Mouse (Mus musculus) heart, postnatal 36 days (tissue): ENCODE data around the gene A530016L24Rik. TPM values are rescaled to one million over a fixed set of nuclear protein-coding genes. Genes with fewer than 3 reads are reported as not detected.

ENCODE experiments used
- DNase-seq, 2 experiments: peaks; one replicate each; pipeline ENCODE4 v3.0.0; 2021 to 2022
- intact Hi-C: fragments of 180-260 bp; cut with DNase I; formaldehyde crosslinking; loops from one replicate; pipeline ENCODE4 v1.15.1; 2025
- total RNA-seq, 2 experiments: library from RNA; stranded (reverse); gene quantifications; 2 replicates each; pipeline ENCODE4 v1.2.3; 2021

Gene A530016L24Rik
- total RNA-seq, 2 experiments from 2014 or later: 26.0 to 29.9 TPM

GRCm38 (mm10) chr12:112543941-112544340, 54.7 kb downstream of the A530016L24Rik start:
- intact Hi-C loops: loop anchor here (1.0 to 5.0 kb wide), 6 partner anchors 45 to 431 kb away; no protein-coding TSS in a partner anchor
- no peak for DNase-seq

GRCm38 (mm10) chr12:112544946-112545701, 55.9 kb downstream of the A530016L24Rik start:
- DNase-seq: no peak
- intact Hi-C loops: loop anchor here (5.0 kb wide), 1 partner anchor 168 kb away; no protein-coding TSS in a partner anchor

GRCm38 (mm10) chr12:112546110-112546509, 56.9 kb downstream of the A530016L24Rik start:
- DNase-seq: no peak
- intact Hi-C loops: no loop called here

DNA sequence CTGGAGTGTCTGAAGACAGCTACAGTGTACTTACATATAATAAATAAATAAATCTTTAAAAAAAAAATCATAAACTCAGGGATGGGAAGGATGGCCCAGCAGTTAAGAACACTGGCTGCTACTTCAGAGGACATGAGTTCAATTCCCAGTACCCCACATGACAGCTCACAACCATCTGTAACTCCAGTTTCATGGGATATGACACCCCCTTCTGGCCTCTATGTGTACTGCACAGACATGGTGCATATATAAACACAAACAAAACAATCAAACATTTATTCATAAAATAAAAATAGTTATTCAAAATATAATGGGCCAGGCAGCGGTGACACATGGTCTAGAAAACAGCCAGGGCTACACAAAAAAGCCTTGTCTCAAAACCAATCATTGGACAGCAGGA, 60.0 kb downstream of the A530016L24Rik start:
- intact Hi-C loops: no loop called here
- no peak for DNase-seq

Other genes with a start within 250 kb of the A530016L24Rik start
- not detected for gene Tmem179, start 27.3 kb downstream of the A530016L24Rik start, total RNA-seq
- 10 to 100 TPM; 16.6 to 23.9 TPM for gene Inf2, start 99.3 kb downstream of the A530016L24Rik start, total RNA-seq
- 100 to 1,000 TPM; 162 to 165 TPM for gene Adssl1, start 130.6 kb downstream of the A530016L24Rik start, total RNA-seq
- gene Siva1, start 155.2 kb downstream of the A530016L24Rik start, total RNA-seq: 10 to 100 TPM; 29.4 to 31.0 TPM
- 100 to 1,000 TPM; 184 to 212 TPM for gene Akt1, start 185.4 kb downstream of the A530016L24Rik start, total RNA-seq
- 1 to 10 TPM; 4.7 to 5.7 TPM for gene Zbtb42, start 189.4 kb downstream of the A530016L24Rik start, total RNA-seq
- 10 to 100 TPM in 1 of 2 experiments, 1 to 10 TPM in 1; 9.2 to 11.3 TPM for gene Cep170b, start 231.0 kb downstream of the A530016L24Rik start, total RNA-seq